Mouse (Mus musculus) small intestine, adult 2 months (tissue): ENCODE data around the gene Vps9d1.

Source experiments
- CTCF ChIP-seq: fragments of 200-500 bp; IDR thresholded peaks from 2 replicates; pipeline ENCODE4 v1.5.1; 2012; ENCODE audit warnings: low read depth, mild to moderate bottlenecking, control low read depth, inconsistent platforms, low read length, moderate library complexity, mixed read lengths; ENCODE audit not compliant: insufficient replicate concordance, insufficient read length; ENCODE audit errors: extremely low read depth
- POLR2A ChIP-seq: fragments of 200-500 bp; IDR thresholded peaks from 2 replicates; pipeline ENCODE4 v1.6.1; 2012; ENCODE audit warnings: low read depth, mild to moderate bottlenecking, control low read depth, inconsistent platforms, low read length, moderate library complexity

DNA sequence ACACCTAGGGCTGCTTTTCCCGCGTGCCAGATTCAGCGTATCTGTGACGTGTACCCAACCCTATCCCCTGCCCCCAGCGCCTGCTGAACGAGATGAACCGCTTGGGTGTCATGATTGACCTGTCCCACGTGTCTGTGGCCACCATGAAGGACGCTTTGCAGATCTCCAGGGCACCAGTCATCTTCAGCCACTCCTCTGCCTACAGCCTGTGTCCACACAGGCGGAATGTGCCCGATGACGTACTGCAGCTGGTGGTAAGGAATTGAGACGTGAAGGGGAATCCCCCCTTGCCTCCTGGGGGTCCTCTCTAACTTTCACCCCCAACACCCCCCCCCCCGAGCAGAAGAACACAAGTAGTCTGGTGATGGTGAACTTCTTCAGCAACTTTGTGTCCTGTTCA is 54.3 kb downstream of the Vps9d1 start:
- TF ChIP-seq CTCF (no peak), POLR2A (no peak)
